ENCODE assay signal across 28 mouse cellular contexts in the genomic region with DNA sequence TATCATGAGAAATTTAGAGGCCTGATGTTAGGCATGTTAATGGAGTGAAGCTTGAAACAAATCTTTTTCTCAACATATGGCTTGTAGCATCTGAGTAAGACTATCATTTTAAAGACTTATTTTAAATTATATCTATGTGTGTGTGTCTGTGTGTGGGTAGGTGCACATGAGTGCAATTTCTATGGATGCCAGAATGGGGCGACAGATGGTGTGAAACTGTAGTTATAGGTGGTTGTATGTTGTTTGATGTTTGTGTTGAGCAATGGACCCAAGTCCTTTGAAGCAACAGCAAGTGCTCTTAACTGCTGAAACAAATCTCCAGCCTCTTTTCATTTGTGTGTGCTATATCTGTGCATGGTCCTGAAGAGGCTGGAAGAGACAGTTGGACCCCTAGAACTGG.
DNase-seq lines count a peak whose midpoint lies in the region; ATAC-seq and TF ChIP-seq lines count a peak whose summit lies in the region.
"Had no signal": no experiment of that assay in that cellular context is flagged by ENCODE, and none has a peak within 500 bp of the region (broad histone marks: within the 10 kb centered on the region; RNA-seq: fewer than 3 reads in every experiment).

No protein-coding gene starts in this region.

- TF ChIP-seq CTCF in kidney, adult 2 months (conservative IDR thresholded peaks at IDR 0.05; ENCODE audit: insufficient read depth, insufficient read length, low read depth, low read length): no peak

- no peaks in the 10 kb centered on the region for H3K27me3 ChIP-seq in kidney, adult 2 months (replicated peaks; ENCODE audit: control insufficient read depth, insufficient read depth, low read length)
- H3K27me3 ChIP-seq: forebrain, embryonic 15.5 days; hindbrain, embryonic 12.5 days; intestine, embryonic 15.5 days; liver, embryonic 13.5 days; megakaryocyte, embryonic 14.5 days; midbrain, embryonic 12.5 days; neural tube, embryonic 13.5 days had no signal

- no peak overlapping the region for H3K27ac ChIP-seq in kidney, adult 2 months (ENCODE audit: insufficient read depth, low read depth, low read length)
- H3K27ac ChIP-seq: forebrain, embryonic 15.5 days; hindbrain, embryonic 12.5 days; hindbrain, postnatal 0 days; intestine, embryonic 15.5 days; liver, embryonic 13.5 days; midbrain, embryonic 12.5 days; neural tube, embryonic 13.5 days had no signal

- no peaks in the 10 kb centered on the region for H3K36me3 ChIP-seq in kidney, adult 2 months (ENCODE audit: control insufficient read depth, insufficient read depth, low read length)
- H3K36me3 ChIP-seq: forebrain, embryonic 15.5 days; G1E; hindbrain, embryonic 12.5 days; intestine, embryonic 15.5 days; liver, embryonic 13.5 days; midbrain, embryonic 12.5 days; neural tube, embryonic 13.5 days had no signal

- H3K4me3 ChIP-seq in kidney, adult 2 months (ENCODE audit: insufficient read depth, low read depth, low read length): no peak overlapping the region
- H3K4me3 ChIP-seq: forebrain, embryonic 15.5 days; hindbrain, embryonic 12.5 days; intestine, embryonic 15.5 days; liver, embryonic 13.5 days; megakaryocyte, embryonic 14.5 days; midbrain, embryonic 12.5 days; neural tube, embryonic 13.5 days had no signal

- H3K4me1 ChIP-seq in kidney, adult 2 months (ENCODE audit: control insufficient read depth, insufficient read depth, low read length): no peaks in the 10 kb centered on the region
- H3K4me1 ChIP-seq: forebrain, embryonic 15.5 days; hindbrain, embryonic 12.5 days; intestine, embryonic 15.5 days; liver, embryonic 13.5 days; megakaryocyte, embryonic 14.5 days; midbrain, embryonic 12.5 days; neural tube, embryonic 13.5 days had no signal

- intact Hi-C loops in left cerebral cortex, postnatal 14 days (cut with DNase I): no loop called here
- intact Hi-C loops in left cerebral cortex, postnatal 4 days (cut with DNase I): no loop called here
- intact Hi-C loops in left cerebral cortex, postnatal 36 days (cut with DNase I): no loop called here

- DNase-seq in frontal cortex, postnatal 36 days (ENCODE audit: low spot score in 2 of 2): peak; percentile 17 to 58
- peak; percentile 22 to 33 for DNase-seq in left cerebral cortex, postnatal 14 days (ENCODE audit: low spot score in 2 of 2)
- DNase-seq in left cerebral cortex, postnatal 4 days: no peak
- peak; percentile 31 to 35 for DNase-seq in left cerebral cortex, postnatal 36 days (ENCODE audit: low spot score in 2 of 2)
- peak; percentile 5 to 16 for DNase-seq in right cerebral cortex, postnatal 36 days (ENCODE audit: low spot score in 2 of 2)
- DNase-seq in urinary bladder, postnatal 14 days (ENCODE audit: low spot score): no peak
- DNase-seq in kidney, adult 2 months: no peak
- DNase-seq: adrenal gland, adult 8-10 months; cerebellum, adult 8-10 months; cerebellum, postnatal 25 days; gastrocnemius, postnatal 14 days; heart, adult 11 months; heart, postnatal 36 days; kidney, adult 9 months; kidney, postnatal 10 days; liver, embryonic 13.5 days; lung, adult 18-20 months; lung, postnatal 4 days had no signal

- WGBS in kidney, adult 2 months: 89% methylated on average over 1 of the region's 1 CpGs

- TF ChIP-seq POLR2A in kidney, adult 2 months (IDR thresholded peaks at IDR 0.05; ENCODE audit: low read depth, low read length): no peak

- ATAC-seq in frontal cortex, adult (ENCODE audit: low TSS enrichment): no peak
- ATAC-seq: forebrain, embryonic 15.5 days; hindbrain, postnatal 0 days; intestine, embryonic 15.5 days; lung, postnatal 0 days had no signal

Comparison
In these comparisons a context has a peak if more than half of its experiments do, and no peak if none do; other contexts are left out.
1. DNase-seq: peak in frontal cortex, postnatal 36 days (2 of 2), left cerebral cortex, postnatal 14 days (2 of 2), left cerebral cortex, postnatal 36 days (2 of 2) and right cerebral cortex, postnatal 36 days (2 of 2); none in left cerebral cortex, postnatal 4 days (single experiment), urinary bladder, postnatal 14 days (single experiment) and kidney, adult 2 months (single experiment).